Mouse (Mus musculus) MEL (cell line): ENCODE measurements around the gene Scarb2. TPM values are rescaled to one million over a fixed set of nuclear protein-coding genes. Genes with fewer than 3 reads are reported as not detected.
A peak's percentile ranks its signal among the peaks of the same experiment; 100 is the strongest.

Experiments
- DNase-seq: peaks from one replicate; pipeline ENCODE4 v3.0.0; 2011; ENCODE audit warnings: low read depth, low spot score
- H3K27ac ChIP-seq: 2 replicates; pipeline ENCODE4 v1.5.1; 2012; ENCODE audit warnings: low read depth, mild to moderate bottlenecking, control low read depth, low read length, moderate library complexity; ENCODE audit not compliant: control insufficient read depth
- H3K27me3 ChIP-seq, 2 experiments: fragments of 150-350 bp in 1 of 2; sonication (generic) in 1 of 2; 2 replicates each; pipeline ENCODE4 v1.6.1; 2012; ENCODE audit warnings: low read length in 2 of 2, mild to moderate bottlenecking in 2 of 2, improper control_type of control experiment in 1 of 2, moderate library complexity in 1 of 2; ENCODE audit not compliant: insufficient read depth in 2 of 2, control insufficient read depth in 1 of 2
- H3K36me3 ChIP-seq, 2 experiments: 2 replicates each; pipeline ENCODE4 v1.6.1; 2012 to 2014; ENCODE audit warnings: low read length in 2 of 2, improper control_type of control experiment in 1 of 2, inconsistent platforms in 1 of 2, mild to moderate bottlenecking in 1 of 2; ENCODE audit not compliant: insufficient read depth in 2 of 2, control insufficient read depth in 1 of 2
- H3K4me1 ChIP-seq, 2 experiments: fragments of 150-350 bp in 1 of 2; sonication (generic) in 1 of 2; 2 replicates each; pipeline ENCODE4 v1.6.1; 2012; ENCODE audit warnings: low read length in 2 of 2, improper control_type of control experiment in 1 of 2, mild to moderate bottlenecking in 1 of 2; ENCODE audit not compliant: insufficient read depth in 2 of 2, control insufficient read depth in 1 of 2
- H3K4me3 ChIP-seq, 2 experiments: fragments of 150-350 bp in 1 of 2; sonication (generic) in 1 of 2; 2 replicates each; pipeline ENCODE4 v1.5.1; 2012; ENCODE audit warnings: low read depth in 2 of 2, low read length in 2 of 2, mild to moderate bottlenecking in 2 of 2, moderate library complexity in 2 of 2, control low read depth in 1 of 2, improper control_type of control experiment in 1 of 2; ENCODE audit not compliant: control insufficient read depth in 1 of 2, insufficient read depth in 1 of 2
- H3K79me2 ChIP-seq: 2 replicates; pipeline ENCODE4 v1.6.1; 2012; ENCODE audit warnings: mild to moderate bottlenecking, low read length, moderate library complexity; ENCODE audit not compliant: control insufficient read depth, poor library complexity, insufficient read depth
- H3K9ac ChIP-seq: 2 replicates; pipeline ENCODE4 v1.6.1; 2012; ENCODE audit warnings: low read depth, mild to moderate bottlenecking, control low read depth, low read length, moderate library complexity; ENCODE audit not compliant: control insufficient read depth, poor library complexity, severe bottlenecking
- H3K9me3 ChIP-seq: fragments of 150-350 bp; sonication (generic); replicated peaks from 2 replicates; pipeline ENCODE4 v1.6.1; 2012; ENCODE audit warnings: mild to moderate bottlenecking, low read length, improper control_type of control experiment, moderate library complexity; ENCODE audit not compliant: insufficient read depth
- BHLHE40 ChIP-seq: IDR thresholded peaks from 2 replicates; pipeline ENCODE4 v1.6.1; 2012; ENCODE audit warnings: low read depth, mild to moderate bottlenecking, inconsistent platforms, low read length, improper control_type of control experiment, borderline replicate concordance
- CTCF ChIP-seq, 3 experiments: IDR thresholded peaks in 2 of 3; conservative IDR thresholded peaks in 1 of 3; 2 replicates each; pipeline ENCODE4 v1.5.1; 2011 to 2012; ENCODE audit warnings: low read length in 3 of 3, low read depth in 2 of 3, mild to moderate bottlenecking in 2 of 3, improper control_type of control experiment in 1 of 3, inconsistent platforms in 1 of 3, mixed read lengths in 1 of 3, moderate library complexity in 1 of 3; ENCODE audit not compliant: control insufficient read depth in 1 of 3, insufficient read depth in 1 of 3, poor library complexity in 1 of 3, severe bottlenecking in 1 of 3
- E2F4 ChIP-seq: IDR thresholded peaks from 2 replicates; pipeline ENCODE4 v1.6.1; 2011; ENCODE audit warnings: low read depth, low read length, improper control_type of control experiment, borderline replicate concordance
- ELF1 ChIP-seq: IDR thresholded peaks from 2 replicates; pipeline ENCODE4 v1.6.1; 2014; ENCODE audit warnings: low read depth, mild to moderate bottlenecking, inconsistent platforms, low read length, improper control_type of control experiment, moderate library complexity
- GATA1 ChIP-seq: IDR thresholded peaks from 2 replicates; pipeline ENCODE4 v1.6.1; 2011; ENCODE audit warnings: low read depth, low read length, improper control_type of control experiment
- JUND ChIP-seq: IDR thresholded peaks from 2 replicates; pipeline ENCODE4 v1.6.1; 2011; ENCODE audit warnings: low read depth, mild to moderate bottlenecking, improper control_type of control experiment, low read length
- KAT2A ChIP-seq: conservative IDR thresholded peaks from 2 replicates; pipeline ENCODE4 v1.6.1; 2012; ENCODE audit warnings: low read depth, low read length, improper control_type of control experiment, inconsistent platforms
- MAFK ChIP-seq: IDR thresholded peaks from 2 replicates; pipeline ENCODE4 v1.6.1; 2011; ENCODE audit warnings: low read depth, mild to moderate bottlenecking, low read length, improper control_type of control experiment, borderline replicate concordance
- MEF2A ChIP-seq: IDR thresholded peaks from 2 replicates; pipeline ENCODE4 v1.6.1; 2014; ENCODE audit warnings: low read depth, mild to moderate bottlenecking, inconsistent platforms, low read length, improper control_type of control experiment; ENCODE audit not compliant: poor library complexity, insufficient replicate concordance, severe bottlenecking; ENCODE audit errors: extremely low read depth
- NELFE ChIP-seq: IDR thresholded peaks from 2 replicates; pipeline ENCODE4 v1.6.1; 2011; ENCODE audit warnings: low read depth, low read length, improper control_type of control experiment
- POLR2AphosphoS2 ChIP-seq: IDR thresholded peaks from 2 replicates; pipeline ENCODE4 v1.6.1; 2011; ENCODE audit warnings: low read length, improper control_type of control experiment
- POLR2AphosphoS5 ChIP-seq: IDR thresholded peaks from 2 replicates; pipeline ENCODE4 v1.6.1; 2012; ENCODE audit warnings: low read depth, borderline replicate concordance, mild to moderate bottlenecking, inconsistent platforms, low read length, moderate library complexity, mixed read lengths
- RAD21 ChIP-seq: IDR thresholded peaks from 2 replicates; pipeline ENCODE4 v1.6.1; 2011; ENCODE audit warnings: mild to moderate bottlenecking, low read depth, low read length, improper control_type of control experiment
- SIN3A ChIP-seq: IDR thresholded peaks from 2 replicates; pipeline ENCODE4 v1.6.1; 2012; ENCODE audit warnings: low read length, improper control_type of control experiment, inconsistent platforms
- SMC3 ChIP-seq: IDR thresholded peaks from 2 replicates; pipeline ENCODE4 v1.6.1; 2011; ENCODE audit warnings: low read depth, low read length, improper control_type of control experiment
- TAL1 ChIP-seq: IDR thresholded peaks from 2 replicates; pipeline ENCODE4 v1.6.1; 2012; ENCODE audit warnings: mild to moderate bottlenecking, inconsistent platforms, low read length, moderate library complexity, mixed read lengths
- TBP ChIP-seq: IDR thresholded peaks from 2 replicates; pipeline ENCODE4 v1.8.0; 2011; ENCODE audit warnings: low read depth, low read length, improper control_type of control experiment
- USF1 ChIP-seq: IDR thresholded peaks from 2 replicates; pipeline ENCODE4 v1.6.1; 2014; ENCODE audit warnings: low read depth, mild to moderate bottlenecking, inconsistent platforms, low read length, improper control_type of control experiment, moderate library complexity
- USF2 ChIP-seq, 2 experiments: IDR thresholded peaks; 2 replicates each; pipeline ENCODE4 v1.6.1; 2011 to 2012; ENCODE audit warnings: improper control_type of control experiment in 2 of 2, low read length in 2 of 2, borderline replicate concordance in 1 of 2, inconsistent platforms in 1 of 2, low read depth in 1 of 2, mild to moderate bottlenecking in 1 of 2; ENCODE audit not compliant: insufficient read depth in 1 of 2
- ZC3H11A ChIP-seq: IDR thresholded peaks from 2 replicates; pipeline ENCODE4 v1.6.1; 2012; ENCODE audit warnings: low read depth, mild to moderate bottlenecking, inconsistent platforms, low read length, improper control_type of control experiment
- polyA plus RNA-seq, 2 experiments: library from polyadenylated mRNA; stranded (reverse) in 1 of 2; unstranded in 1 of 2; fragments of >175 nt in 1 of 2; fragments of >200 nt in 1 of 2; gene quantifications; 2 replicates each; pipeline versions ENCODE4 v1.2.1 to v1.2.4; 2012; ENCODE audit warnings: low replicate concordance in 2 of 2, low read depth in 1 of 2; ENCODE audit not compliant: insufficient read length in 2 of 2, insufficient read depth in 1 of 2, missing spikeins in 1 of 2
- total RNA-seq: library from RNA; depleted of rRNA; stranded (reverse); fragments of 300-350 nt; gene quantifications from 2 replicates; pipeline ENCODE4 v1.2.3, GENCODE M21; 2012

The Scarb2 gene
- total and polyA plus RNA-seq, 3 experiments = 13.6 to 16.5 TPM; not detected in 1

GRCm38 (mm10) chr5:92554443-92554842, 47.8 kb upstream of the Scarb2 start:
- Histone ChIP-seq H3K9ac (no peak overlapping the region), H3K4me1 (no peaks in the 10 kb centered on the region), H3K27me3 (peaks cover 0 to 1% of the 10 kb centered on the region in 2 experiments; a peak in 2 of 4 replicates), H3K27ac (no peak overlapping the region), H3K36me3 (no peaks in the 10 kb centered on the region), H3K9me3 (no peaks in the 10 kb centered on the region), H3K79me2 (no peaks in the 10 kb centered on the region), H3K4me3 (no peak overlapping the region)
- no peak for DNase-seq
- no peak for TF ChIP-seq POLR2AphosphoS5
- no peak for TF ChIP-seq TBP
- no peak for TF ChIP-seq GATA1
- no peak for TF ChIP-seq TAL1
- no peak for TF ChIP-seq SMC3
- no peak for TF ChIP-seq USF1
- TF ChIP-seq MAFK = no peak
- no peak for TF ChIP-seq KAT2A
- no peak for TF ChIP-seq JUND

DNA sequence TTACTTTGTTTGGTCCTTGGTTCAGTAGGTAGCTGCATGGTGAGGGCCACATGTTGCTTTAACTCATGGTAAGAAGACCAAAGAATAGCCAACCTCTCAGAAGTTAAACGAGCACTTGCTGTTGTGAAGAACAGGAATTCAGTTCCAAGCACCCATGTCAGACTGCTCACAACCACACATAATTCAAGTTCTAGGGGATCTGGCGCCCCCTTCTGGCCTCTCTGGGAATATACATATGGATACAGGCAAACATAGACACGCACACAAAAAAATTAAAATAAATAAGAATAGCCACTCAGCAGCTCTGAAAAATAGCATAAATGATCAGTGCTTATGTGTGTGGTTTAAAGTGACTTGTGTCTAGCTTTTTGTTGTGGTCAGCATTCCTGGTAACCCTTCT, 47.3 kb upstream of the Scarb2 start:
- Histone ChIP-seq H3K4me3 (no peak overlapping the region), H3K36me3 (no peaks in the 10 kb centered on the region), H3K4me1 (no peaks in the 10 kb centered on the region), H3K9ac (no peak overlapping the region), H3K9me3 (no peaks in the 10 kb centered on the region), H3K79me2 (no peaks in the 10 kb centered on the region)
- peak; percentile 46 for DNase-seq
- TF ChIP-seq CTCF (IDR thresholded peaks at IDR 0.05 in 2 of 3, conservative IDR thresholded peaks at IDR 0.05 in 1 of 3; ENCODE audit: control insufficient read depth in 1 of 3, insufficient read depth in 1 of 3, low read depth in 2 of 3, low read length in 3 of 3, poor library complexity in 1 of 3, severe bottlenecking in 1 of 3) (peak; percentile 44 to 64 (median 48)), RAD21 (peak; percentile 69), ZC3H11A (peak; percentile 61), USF2 (IDR thresholded peaks at IDR 0.05; ENCODE audit: borderline replicate concordance in 1 of 2, insufficient read depth in 1 of 2, low read depth in 1 of 2, low read length in 2 of 2) (no peak), SMC3 (peak; percentile 65)
- TF ChIP-seq, all 39 proteins: peak for 4
- Histone ChIP-seq H3K27me3 (peaks cover 0 to 1% of the 10 kb centered on the region in 2 experiments; a peak in 1 of 4 replicates), H3K27ac (no peak overlapping the region)

DNA sequence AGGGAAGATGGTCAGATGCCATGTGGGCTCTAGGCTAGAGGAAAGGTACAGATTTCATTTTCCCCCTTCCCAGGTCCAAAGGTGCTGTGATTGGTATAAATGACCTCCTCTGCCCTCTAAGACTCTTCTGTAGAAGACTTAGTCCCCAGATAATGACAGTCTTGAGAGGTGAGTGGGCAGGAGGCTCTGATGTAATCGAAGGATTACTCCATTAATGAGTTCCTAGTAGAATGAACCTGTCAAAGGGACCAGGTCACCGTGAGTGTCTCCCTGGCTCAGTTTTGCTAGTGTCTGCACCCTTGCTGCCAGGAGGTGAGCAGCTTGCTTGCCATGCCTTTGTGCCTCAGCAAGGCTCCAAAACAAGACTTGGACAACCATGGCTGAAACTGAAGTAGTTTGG, 46.0 kb upstream of the Scarb2 start:
- H3K4me1 ChIP-seq = no peaks in the 10 kb centered on the region
- no peak for DNase-seq
- H3K9me3 ChIP-seq = no peaks in the 10 kb centered on the region
- H3K9ac ChIP-seq = no peak overlapping the region
- H3K27ac ChIP-seq = no peak overlapping the region
- H3K4me3 ChIP-seq = no peak overlapping the region
- H3K79me2 ChIP-seq = no peaks in the 10 kb centered on the region
- no peaks in the 10 kb centered on the region for H3K36me3 ChIP-seq
- no peaks in the 10 kb centered on the region; a peak in 1 of 4 replicates for H3K27me3 ChIP-seq
- TF ChIP-seq POLR2AphosphoS2 = no peak
- no peak for TF ChIP-seq NELFE
- no peak for TF ChIP-seq SIN3A
- no peak for TF ChIP-seq KAT2A
- no peak for TF ChIP-seq ELF1
- TF ChIP-seq GATA1 = no peak
- TF ChIP-seq BHLHE40 = no peak
- no peak for TF ChIP-seq E2F4
- TF ChIP-seq MEF2A = no peak
- TF ChIP-seq USF1 = no peak
- TF ChIP-seq JUND = no peak
